Mouse (Mus musculus) macrophage (primary cell): ENCODE data around the gene Cavin4. TPM values are rescaled to one million over a fixed set of nuclear protein-coding genes. Genes with fewer than 3 reads are reported as not detected.

Experiments
- H3K27ac ChIP-seq: fragments of 350-480 bp; formaldehyde crosslinking; 2 replicates; pipeline ENCODE4 v1.9.0; 2021
- H3K36me3 ChIP-seq: fragments of 350-480 bp; formaldehyde crosslinking; 2 replicates; pipeline ENCODE4 v1.9.0; 2021; ENCODE audit errors: inconsistent target
- H3K4me3 ChIP-seq: fragments of 350-480 bp; formaldehyde crosslinking; 2 replicates; pipeline ENCODE4 v1.9.0; 2021; ENCODE audit errors: inconsistent target
- H3K79me2 ChIP-seq: fragments of 350-480 bp; formaldehyde crosslinking; 2 replicates; pipeline ENCODE4 v1.9.0; 2021; ENCODE audit errors: inconsistent target
- WGBS: methylation state at CpG from one replicate; pipeline ENCODE4 v1.1.7; 2026; ENCODE audit warnings: inconsistent platforms; ENCODE audit not compliant: missing documents; 5-methylcytosine and 5-hydroxymethylcytosine counted together
- polyA plus RNA-seq: library from polyadenylated mRNA; stranded (reverse); fragments of 250-400 nt; gene quantifications from 3 replicates; pipeline ENCODE4 v1.2.4, GENCODE M21; 2018; ENCODE audit warnings: inconsistent platforms
- total RNA-seq, 78 experiments: library from RNA; depleted of rRNA; stranded (reverse); fragments of 250-400 nt; gene quantifications; 1 replicate in 9 of 78; 2 replicates in 24 of 78; 3 replicates in 43 of 78; 4 replicates in 2 of 78; pipeline ENCODE4 v1.2.4; 2018; ENCODE audit warnings: inconsistent platforms in 56 of 78

Cavin4 gene
- total RNA-seq (2018; cell fraction: chromatin; rRNA removed) = not detected
- not detected for total RNA-seq (2018; cell fraction: cytosol; rRNA removed)
- total RNA-seq (2018; cell fraction: nucleus; rRNA removed) = not detected
- not detected in 3 replicates for polyA plus RNA-seq

DNA sequence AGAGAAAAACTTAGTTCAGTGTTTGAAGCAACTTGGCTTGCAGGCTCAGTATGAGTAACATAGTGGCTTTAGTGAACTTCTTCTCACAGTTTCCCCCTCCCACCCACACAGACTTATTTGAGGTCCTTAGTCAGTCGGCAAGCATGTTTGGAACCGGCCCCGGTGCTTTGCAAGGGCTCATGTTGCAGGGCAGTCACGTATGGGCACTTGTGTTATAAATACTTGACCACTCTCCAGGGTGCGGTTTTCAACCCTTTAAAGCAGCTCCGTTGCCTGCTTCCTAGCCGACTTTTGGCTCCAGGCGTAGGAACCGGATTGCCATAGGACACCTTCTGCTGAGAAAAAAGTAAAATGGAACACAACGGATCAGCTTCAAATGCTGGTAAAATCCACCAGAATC, at the start of gene Cavin4:
Cavin4 (plus strand) TSS at position 244 of the 400 bp plus-strand sequence.
- WGBS = over 99% methylated on average over 10 of the region's 10 CpGs
- Histone ChIP-seq H3K27ac (no peak within 1 kb of the TSS), H3K4me3 (no peak within 1 kb of the TSS), H3K36me3 (no peaks in the 10 kb centered on the region), H3K79me2 (no peaks in the 10 kb centered on the region)

- Histone ChIP-seq H3K79me2 (no peaks in the 10 kb centered on the region), H3K4me3 (no peak overlapping the region), H3K36me3 (no peaks in the 10 kb centered on the region), H3K27ac (no peak overlapping the region)
- 96% methylated on average over 4 of the region's 4 CpGs for WGBS
Observed at GRCm38 (mm10) chr4:48615483-48615882, 47.8 kb upstream of the Cavin4 start.

DNA sequence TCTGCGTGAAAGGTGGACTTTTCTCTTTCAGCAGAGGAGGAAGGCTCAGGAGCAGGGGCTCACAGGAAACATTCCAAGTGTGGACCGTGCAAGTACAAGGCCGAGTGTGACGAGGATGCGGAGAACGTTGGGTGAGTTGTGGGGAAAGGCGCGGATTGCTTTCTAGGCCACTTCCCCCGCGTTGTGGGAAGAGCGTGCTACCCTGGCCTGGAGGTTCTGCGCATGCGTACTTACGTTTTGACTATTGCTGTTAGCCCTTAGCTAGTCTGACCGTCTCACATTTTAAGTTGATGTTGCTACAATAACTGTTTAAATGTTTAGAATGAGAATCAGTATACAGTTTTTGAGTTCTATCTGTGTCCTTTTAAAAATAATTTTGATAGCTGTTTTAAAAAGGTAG, 46.1 kb upstream of the Cavin4 start:
- Histone ChIP-seq H3K4me3 (no peak overlapping the region), H3K27ac (no peak overlapping the region), H3K79me2 (no peaks in the 10 kb centered on the region), H3K36me3 (no peaks in the 10 kb centered on the region)
- 97% methylated on average over 15 of the region's 15 CpGs for WGBS

GRCm38 (mm10) chr4:48620121-48620520, 43.2 kb upstream of the Cavin4 start:
- Histone ChIP-seq H3K79me2 (no peaks in the 10 kb centered on the region), H3K4me3 (no peak overlapping the region), H3K36me3 (no peaks in the 10 kb centered on the region), H3K27ac (no peak overlapping the region)
- 97% methylated on average over 6 of the region's 6 CpGs for WGBS

DNA sequence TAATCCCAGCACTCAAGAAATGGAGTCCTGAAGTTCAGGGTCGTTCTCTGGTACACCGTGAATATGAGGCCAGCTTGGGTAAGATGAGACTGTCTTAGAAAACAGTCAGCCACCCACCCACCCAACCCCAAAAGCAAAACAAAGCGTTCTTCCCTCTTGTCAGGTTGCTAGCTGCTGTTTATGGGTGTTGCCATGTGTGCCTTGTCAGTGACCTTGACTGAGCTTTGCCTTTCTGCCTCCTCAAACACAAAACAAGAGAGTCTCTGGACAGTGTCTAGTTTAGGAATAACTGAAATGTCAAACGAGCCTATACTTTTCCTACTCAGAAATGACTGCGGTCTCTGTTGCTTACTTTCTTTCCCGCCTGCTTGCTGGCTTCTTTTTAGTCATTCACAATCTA, 41.1 kb upstream of the Cavin4 start:
- Histone ChIP-seq H3K79me2 (no peaks in the 10 kb centered on the region), H3K36me3 (no peaks in the 10 kb centered on the region), H3K4me3 (no peak overlapping the region), H3K27ac (no peak overlapping the region)
- 95% methylated on average over 6 of the region's 6 CpGs for WGBS

GRCm38 (mm10) chr4:48622946-48623345, 40.4 kb upstream of the Cavin4 start:
- 92% methylated on average over 7 of the region's 7 CpGs for WGBS
- Histone ChIP-seq H3K27ac (no peak overlapping the region), H3K4me3 (no peak overlapping the region), H3K79me2 (no peaks in the 10 kb centered on the region), H3K36me3 (no peaks in the 10 kb centered on the region)

DNA sequence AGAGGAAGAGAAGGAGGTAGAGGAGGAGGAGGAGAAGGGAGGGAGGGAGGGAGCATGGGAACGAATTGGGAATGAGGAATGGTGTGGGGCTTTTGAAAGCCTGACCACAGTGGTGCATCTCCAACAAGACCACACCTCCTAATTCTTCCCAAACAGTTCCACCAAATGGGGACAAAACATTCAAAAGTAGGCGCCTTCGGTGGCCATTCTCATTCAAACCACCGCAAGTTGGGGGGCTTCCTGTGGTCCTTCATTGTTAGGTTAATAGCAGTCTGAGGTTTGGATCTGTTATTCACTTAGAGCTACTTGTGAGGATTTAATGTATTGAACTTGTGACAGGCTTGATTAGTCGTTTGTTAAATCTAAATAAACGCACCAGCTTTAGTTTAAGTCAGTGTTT, 38.4 kb upstream of the Cavin4 start:
- no peak overlapping the region for H3K4me3 ChIP-seq
- H3K79me2 ChIP-seq = no peaks in the 10 kb centered on the region
- 96% methylated on average over 6 of the region's 6 CpGs for WGBS
- no peak overlapping the region for H3K27ac ChIP-seq
- no peaks in the 10 kb centered on the region for H3K36me3 ChIP-seq

DNA sequence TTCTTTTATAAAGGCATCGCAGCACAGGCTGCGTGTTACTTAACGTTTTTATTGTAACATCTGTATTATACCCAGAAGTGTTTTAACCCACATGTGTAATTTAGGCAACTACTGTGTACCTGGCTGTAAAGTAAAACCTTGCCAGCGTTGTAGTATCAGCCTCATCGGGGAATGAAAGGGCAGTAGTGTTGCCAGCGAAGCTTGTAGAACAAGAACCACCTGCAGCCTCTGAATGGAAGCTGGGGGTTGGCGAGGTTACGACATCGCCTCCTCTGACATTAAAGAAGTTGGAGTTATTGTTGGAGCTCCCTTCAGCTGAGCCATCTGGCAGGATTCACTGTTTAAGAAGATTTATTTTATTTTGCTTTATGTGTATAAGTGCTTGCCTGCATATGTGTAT, 37.5 kb upstream of the Cavin4 start:
- Histone ChIP-seq H3K79me2 (no peaks in the 10 kb centered on the region), H3K4me3 (no peak overlapping the region), H3K36me3 (no peaks in the 10 kb centered on the region), H3K27ac (no peak overlapping the region)
- WGBS = 96% methylated on average over 9 of the region's 9 CpGs

- Histone ChIP-seq H3K36me3 (no peaks in the 10 kb centered on the region), H3K79me2 (no peaks in the 10 kb centered on the region), H3K27ac (no peak overlapping the region), H3K4me3 (no peak overlapping the region)
- 94% methylated on average over 13 of the region's 13 CpGs for WGBS
Observed at GRCm38 (mm10) chr4:48629445-48629844, 33.9 kb upstream of the Cavin4 start.

GRCm38 (mm10) chr4:48633529-48633928, 29.8 kb upstream of the Cavin4 start:
- Histone ChIP-seq H3K36me3 (no peaks in the 10 kb centered on the region), H3K4me3 (no peak overlapping the region), H3K79me2 (no peaks in the 10 kb centered on the region), H3K27ac (no peak overlapping the region)
- WGBS = 91% methylated on average over 6 of the region's 6 CpGs

- H3K27ac ChIP-seq = no peak overlapping the region
- WGBS = 92% methylated on average over 2 of the region's 2 CpGs
Observed at GRCm38 (mm10) chr4:48634058-48634457, 29.3 kb upstream of the Cavin4 start.

GRCm38 (mm10) chr4:48636831-48637230, 26.5 kb upstream of the Cavin4 start:
- no peak overlapping the region for H3K4me3 ChIP-seq
- no peaks in the 10 kb centered on the region for H3K79me2 ChIP-seq
- no peaks in the 10 kb centered on the region for H3K36me3 ChIP-seq
- H3K27ac ChIP-seq = no peak overlapping the region
- WGBS = 94% methylated on average over 11 of the region's 13 CpGs

More at GRCm38 (mm10) chr4:48634058-48634457, 29.3 kb upstream of the Cavin4 start:
- Histone ChIP-seq H3K79me2 (no peaks in the 10 kb centered on the region), H3K4me3 (no peak overlapping the region), H3K36me3 (no peaks in the 10 kb centered on the region)

DNA sequence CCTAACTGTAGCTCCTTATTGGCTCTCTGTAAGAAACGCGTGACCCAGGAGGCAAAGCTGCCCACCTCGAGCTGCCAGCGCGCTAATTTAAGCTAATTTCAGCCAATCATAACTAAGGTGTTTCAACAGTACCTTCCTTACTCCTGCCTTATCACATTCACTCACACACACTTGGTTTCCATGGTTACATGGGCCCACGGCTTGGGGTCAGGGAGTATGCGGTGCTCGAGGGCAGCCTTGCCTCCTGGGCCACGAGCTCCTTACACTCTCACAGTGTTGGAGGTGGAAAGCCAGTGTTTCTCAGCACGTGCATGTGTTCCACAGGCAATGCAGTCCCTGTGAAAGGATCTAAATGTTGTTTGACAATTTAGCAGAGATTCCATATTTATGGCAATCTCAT, 25.2 kb upstream of the Cavin4 start:
- H3K27ac ChIP-seq = no peak overlapping the region
- no peak overlapping the region for H3K4me3 ChIP-seq
- 89% methylated on average over 9 of the region's 10 CpGs for WGBS
- no peaks in the 10 kb centered on the region for H3K36me3 ChIP-seq
- no peaks in the 10 kb centered on the region for H3K79me2 ChIP-seq

DNA sequence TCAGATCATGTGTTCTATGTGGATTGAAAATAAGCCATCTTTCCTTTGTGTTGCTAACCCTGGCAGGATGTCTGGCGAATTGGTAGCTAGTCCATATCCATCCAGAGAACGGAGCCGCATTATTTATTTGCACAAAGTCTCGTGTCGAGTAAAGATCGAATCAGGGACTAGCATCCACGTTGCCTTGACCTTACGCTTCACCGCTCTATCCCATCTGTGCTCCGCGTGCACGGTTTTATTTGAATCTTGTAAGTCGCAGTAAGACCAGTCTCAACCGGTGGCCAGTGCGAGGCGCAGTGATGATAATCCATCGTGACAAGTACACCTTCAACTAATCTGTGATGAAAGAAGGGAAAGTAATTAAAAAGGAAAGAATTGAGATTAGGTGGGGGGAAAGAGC, 23.8 kb upstream of the Cavin4 start:
- Histone ChIP-seq H3K27ac (no peak overlapping the region), H3K79me2 (no peaks in the 10 kb centered on the region), H3K36me3 (no peaks in the 10 kb centered on the region), H3K4me3 (no peak overlapping the region)
- WGBS = 95% methylated on average over 17 of the region's 17 CpGs

GRCm38 (mm10) chr4:48643801-48644200, 19.5 kb upstream of the Cavin4 start:
- WGBS = 95% methylated on average over 6 of the region's 6 CpGs
- H3K79me2 ChIP-seq = no peaks in the 10 kb centered on the region
- no peaks in the 10 kb centered on the region for H3K36me3 ChIP-seq

DNA sequence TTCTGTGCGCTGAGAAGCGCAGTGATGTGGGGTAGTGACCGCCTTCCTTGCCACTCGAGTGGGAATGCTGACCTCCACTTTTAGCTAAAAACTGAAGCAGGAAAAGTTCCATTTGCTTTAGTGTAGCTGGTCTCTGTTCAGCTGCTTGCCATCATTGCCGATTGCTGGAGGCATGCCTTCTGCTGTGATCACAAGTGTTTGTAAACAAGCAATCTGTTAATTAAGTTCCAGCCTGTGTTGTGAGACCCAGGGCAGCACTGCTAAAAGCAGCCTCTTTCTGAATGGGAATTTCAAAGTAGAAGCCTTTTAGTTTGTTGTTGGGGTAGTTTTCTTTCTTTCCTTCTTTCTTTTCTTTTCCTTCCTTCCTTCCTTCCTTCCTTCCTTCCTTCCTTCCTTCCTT, 17.2 kb upstream of the Cavin4 start:
- 89% methylated on average over 5 of the region's 5 CpGs for WGBS
- Histone ChIP-seq H3K36me3 (no peaks in the 10 kb centered on the region), H3K79me2 (no peaks in the 10 kb centered on the region), H3K4me3 (no peak overlapping the region), H3K27ac (no peak overlapping the region)

More at GRCm38 (mm10) chr4:48643801-48644200, 19.5 kb upstream of the Cavin4 start:
- H3K27ac ChIP-seq = no peak overlapping the region
- no peak overlapping the region for H3K4me3 ChIP-seq
